Mouse (Mus musculus): ENCODE data around the gene Nol3. TPM values are rescaled to one million over a fixed set of nuclear protein-coding genes. Genes with fewer than 3 reads are reported as not detected.

Gene Nol3
- total and polyA plus RNA-seq, 3 experiments, result 0.63 to 0.89 TPM; not detected in 1

- H3K9me3 ChIP-seq (replicated peaks; ENCODE audit: insufficient read depth, low read length), result no peaks in the 10 kb centered on the region
- H3K27me3 ChIP-seq (ENCODE audit: control insufficient read depth in 1 of 2, insufficient read depth in 2 of 2, low read length in 2 of 2), result no peaks in the 10 kb centered on the region
- peaks cover 10 to 34% of the 10 kb centered on the region in 2 experiments for H3K36me3 ChIP-seq (ENCODE audit: control insufficient read depth in 1 of 2, insufficient read depth in 2 of 2, low read length in 2 of 2)
- H3K4me3 ChIP-seq (ENCODE audit: control insufficient read depth in 1 of 2, insufficient read depth in 1 of 2, low read depth in 2 of 2, low read length in 2 of 2), result peak within 1 kb of the TSS; percentile 81 to 88
- H3K79me2 ChIP-seq (ENCODE audit: control insufficient read depth, insufficient read depth, low read length, poor library complexity), result peaks cover 20% of the 10 kb centered on the region
- TF ChIP-seq POLR2A (IDR thresholded peaks at IDR 0.05; ENCODE audit: control insufficient read depth in 1 of 2, insufficient read depth in 1 of 2, low read depth in 1 of 2, low read length in 2 of 2, poor library complexity in 1 of 2) (peak; percentile 65 to 96; a peak in 3 of 4 replicates), E2F4 (IDR thresholded peaks at IDR 0.05; ENCODE audit: borderline replicate concordance, low read depth, low read length) (no peak), NELFE (IDR thresholded peaks at IDR 0.05; ENCODE audit: low read depth, low read length) (peak; percentile 96), POLR2AphosphoS5 (IDR thresholded peaks at IDR 0.05; ENCODE audit: borderline replicate concordance, low read depth, low read length) (0 out of 2 replicates have a peak, but pooled peaks have one; percentile 55), ZMIZ1 (IDR thresholded peaks at IDR 0.05; ENCODE audit: low read depth, low read length) (peak; percentile 77; the same call in 1 of the 2 replicates), USF1 (IDR thresholded peaks at IDR 0.05; ENCODE audit: low read depth, low read length) (no peak), MYB (IDR thresholded peaks at IDR 0.05; ENCODE audit: low read depth, low read length) (no peak), EP300 (IDR thresholded peaks at IDR 0.05; ENCODE audit: low read depth in 1 of 2, low read length in 2 of 2) (peak in 1 of 2 experiments; percentile 3; a peak in 1 of 4 replicates), RCOR1 (IDR thresholded peaks at IDR 0.05; ENCODE audit: low read depth, low read length) (no peak; the same call in 1 of the 2 replicates), MXI1 (IDR thresholded peaks at IDR 0.05; ENCODE audit: low read depth, low read length) (peak; percentile 88), SIN3A (IDR thresholded peaks at IDR 0.05; ENCODE audit: low read length) (peak; percentile 90), ZC3H11A (IDR thresholded peaks at IDR 0.05; ENCODE audit: low read depth, low read length) (no peak), MAZ (IDR thresholded peaks at IDR 0.05; ENCODE audit: low read depth, low read length) (no peak; the same call in 1 of the 2 replicates), CTCF (IDR thresholded peaks at IDR 0.05 in 2 of 3, conservative IDR thresholded peaks at IDR 0.05 in 1 of 3; ENCODE audit: control insufficient read depth in 1 of 3, insufficient read depth in 1 of 3, low read depth in 2 of 3, low read length in 3 of 3, poor library complexity in 1 of 3, severe bottlenecking in 1 of 3) (peak in 2 of 3 experiments; percentile 38; a peak in 4 of 6 replicates), MAX (IDR thresholded peaks at IDR 0.05; ENCODE audit: low read length) (peak; percentile 64; the same call in 1 of the 2 replicates), POLR2AphosphoS2 (IDR thresholded peaks at IDR 0.05; ENCODE audit: low read length) (peak; percentile 82; the same call in 1 of the 2 replicates), CHD2 (IDR thresholded peaks at IDR 0.05; ENCODE audit: low read length) (no peak), MYC (IDR thresholded peaks at IDR 0.05; ENCODE audit: low read depth, low read length) (peak; percentile 71; the same call in 1 of the 2 replicates), MEF2A (IDR thresholded peaks at IDR 0.05; ENCODE audit: extremely low read depth, insufficient replicate concordance, low read depth, low read length, poor library complexity, severe bottlenecking) (no peak), UBTF (IDR thresholded peaks at IDR 0.05; ENCODE audit: borderline replicate concordance, insufficient read depth, low read depth, low read length) (no peak), TCF12 (IDR thresholded peaks at IDR 0.05; ENCODE audit: low read depth, low read length) (peak; percentile 82), GATA1 (IDR thresholded peaks at IDR 0.05; ENCODE audit: low read depth, low read length) (no peak), ELF1 (IDR thresholded peaks at IDR 0.05; ENCODE audit: low read depth, low read length) (peak; percentile 96), SMC3 (IDR thresholded peaks at IDR 0.05; ENCODE audit: low read depth, low read length) (peak; percentile 20; the same call in 1 of the 2 replicates), HCFC1 (IDR thresholded peaks at IDR 0.05; ENCODE audit: low read depth, low read length) (peak; percentile 96), RAD21 (IDR thresholded peaks at IDR 0.05; ENCODE audit: low read depth, low read length) (no peak), GABPA (IDR thresholded peaks at IDR 0.05; ENCODE audit: low read depth, low read length) (no peak), NRF1 (IDR thresholded peaks at IDR 0.05; ENCODE audit: insufficient read depth, low read depth, low read length, poor library complexity, severe bottlenecking) (peak; percentile 33; the same call in 1 of the 2 replicates), TAL1 (IDR thresholded peaks at IDR 0.05; ENCODE audit: low read length) (no peak), TBP (IDR thresholded peaks at IDR 0.05; ENCODE audit: low read depth, low read length) (peak; percentile 94), KAT2A (conservative IDR thresholded peaks at IDR 0.05; ENCODE audit: low read depth, low read length) (peak; percentile 77; the same call in 1 of the 2 replicates)
- H3K27ac ChIP-seq (ENCODE audit: control insufficient read depth, low read depth, low read length), result peak within 1 kb of the TSS; percentile 90
- peaks cover 18 to 29% of the 10 kb centered on the region in 2 experiments for H3K4me1 ChIP-seq (ENCODE audit: control insufficient read depth in 1 of 2, insufficient read depth in 2 of 2, low read length in 2 of 2)
- H3K9ac ChIP-seq (ENCODE audit: control insufficient read depth, low read depth, low read length, poor library complexity, severe bottlenecking), result peak within 1 kb of the TSS; percentile 84
- peak; percentile 98 for DNase-seq (ENCODE audit: low read depth, low spot score)
Observed at GRCm38 (mm10) chr8:105326141-105326672, 50.3 kb downstream of the Nol3 start, which contains the start of the genes Lrrc29 and Tmem208. Gene Lrrc29 (minus strand): TSS chr8:105326278. Gene Tmem208 (plus strand): TSS chr8:105326354.
